Comparison of ENCODE assay signal across 8 mouse cellular contexts in genomic region chr12:32953596-32954215, GRCm38 (mm10). TPM values are rescaled to one million over a fixed set of nuclear protein-coding genes. Genes with fewer than 3 reads are reported as not detected.
A peak's percentile ranks its signal among the peaks of the same experiment; 100 is the strongest.
DNase-seq lines count a peak whose midpoint lies in the region; ATAC-seq and TF ChIP-seq lines count a peak whose summit lies in the region.

Sypl (plus strand) TSS chr12:32953891.

- H3K9me3 ChIP-seq in megakaryocyte, embryonic 14.5 days = no peaks in the 10 kb centered on the region

- no peaks in the 10 kb centered on the region for H3K27me3 ChIP-seq in megakaryocyte, embryonic 14.5 days (replicated peaks)

- peak within 1 kb of the TSS; percentile 97 for H3K27ac ChIP-seq in cortical plate, adult 2 months (ENCODE audit: insufficient read depth, low read length)

- peak; percentile 95 to 98 for DNase-seq in gastrocnemius, adult 8-10 months (ENCODE audit: low spot score in 2 of 2)
- peak; percentile 84 for DNase-seq in hindlimb bud, embryonic 11.5 days (ENCODE audit: extremely low spot score, low read depth, low spot score)
- peak; percentile 79 to 96 for DNase-seq in left cerebral cortex, adult 8-10 months (ENCODE audit: low spot score in 2 of 2)
- DNase-seq in right cerebral cortex, postnatal 10 days (ENCODE audit: low spot score in 2 of 2) = peak; percentile 97
- DNase-seq in urinary bladder, postnatal 25 days (ENCODE audit: low spot score) = peak; percentile 89

- peak within 1 kb of the TSS; percentile 82 for H3K4me3 ChIP-seq in cortical plate, adult 2 months (ENCODE audit: insufficient read depth, low read length)
- H3K4me3 ChIP-seq in megakaryocyte, embryonic 14.5 days (replicated peaks) = peak within 1 kb of the TSS; percentile 98

- ATAC-seq in activated CD4-positive, CD25-positive, alpha-beta regulatory T cell, adult 4 months = peak; percentile 70

- no peaks in the 10 kb centered on the region; the same call in 1 of the 2 replicates for H3K4me1 ChIP-seq in cortical plate, adult 2 months (ENCODE audit: control insufficient read depth, insufficient read depth, low read length)
- peaks cover 43% of the 10 kb centered on the region for H3K4me1 ChIP-seq in megakaryocyte, embryonic 14.5 days

- peaks cover 4% of the 10 kb centered on the region for H3K36me3 ChIP-seq in megakaryocyte, embryonic 14.5 days (replicated peaks; ENCODE audit: low read length)

- TF ChIP-seq POLR2A in cortical plate, adult 2 months (IDR thresholded peaks at IDR 0.05; ENCODE audit: extremely low read depth, insufficient read depth, low read length) = peak; percentile 59; the same call in 1 of the 2 replicates

- TF ChIP-seq CTCF in cortical plate, adult 2 months (IDR thresholded peaks at IDR 0.05; ENCODE audit: extremely low read depth, insufficient read depth, low read length) = no peak

RNA-seq across cellular contexts. Expression of gene Sypl, which starts in this region (rescaled TPM):
- 100 to 1,000 TPM; 102 TPM for polyA plus RNA-seq in activated CD4-positive, CD25-positive, alpha-beta regulatory T cell, adult 4 months (2017; shearing (Covaris generic))
- 44.7 and 48.2 TPM in 2 replicates for polyA plus RNA-seq in cortical plate, adult 2 months (2012; rRNA removed)
- 100 to 1,000 TPM; 183 to 225 (median 208) TPM for total RNA-seq in gastrocnemius, adult 8-10 months (2022)
- total RNA-seq in left cerebral cortex, adult 8-10 months (2022) = 10 to 100 TPM; 44.7 to 47.5 (median 45.3) TPM
- 5.0 and 7.1 TPM in 2 replicates for polyA plus RNA-seq in megakaryocyte, embryonic 14.5 days (2012; ENCODE audit: insufficient read depth, low replicate concordance)

Comparison
In these comparisons a context has a peak if more than half of its experiments do, and no peak if none do; other contexts are left out.
1. Peak in every context shown above with its lines: DNase-seq, ATAC-seq, H3K4me3 ChIP-seq and H3K27ac ChIP-seq.